Mouse (Mus musculus) thymus, adult 2 months (tissue): ENCODE results near the gene Cstb.

ENCODE experiments used
- CTCF ChIP-seq: fragments of 200-500 bp; IDR thresholded peaks from 2 replicates; pipeline ENCODE4 v1.5.1; 2012; ENCODE audit warnings: mild to moderate bottlenecking, control low read depth, low read length, moderate library complexity, borderline replicate concordance; ENCODE audit not compliant: control insufficient read depth, poor library complexity, insufficient read depth; ENCODE audit errors: extremely low read depth
- POLR2A ChIP-seq: fragments of 200-500 bp; IDR thresholded peaks from 2 replicates; pipeline ENCODE4 v1.6.1; 2012; ENCODE audit warnings: mild to moderate bottlenecking, low read length, control low read depth, moderate library complexity; ENCODE audit not compliant: control insufficient read depth, poor library complexity, insufficient read depth; ENCODE audit errors: extremely low read depth

DNA sequence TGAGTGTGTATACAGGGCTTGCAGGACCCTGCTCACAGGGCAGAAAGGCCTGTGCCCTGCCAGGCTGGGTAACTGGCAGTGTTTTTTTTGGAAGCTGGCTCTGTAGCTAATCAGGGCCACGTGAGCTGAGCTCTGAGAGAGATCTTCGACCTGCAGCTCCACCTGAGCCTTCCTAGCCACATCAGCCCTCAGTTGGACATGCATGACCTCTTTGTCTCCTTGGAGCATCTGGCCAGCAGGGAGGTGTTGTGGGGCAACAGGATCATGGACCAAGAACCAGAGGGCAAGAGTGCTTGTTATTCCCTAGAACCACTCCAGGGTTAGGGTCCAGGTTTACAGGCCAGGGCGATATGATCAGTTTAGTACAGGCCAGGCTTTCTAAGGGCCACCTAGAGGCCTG lies 21.9 kb downstream of the Cstb start:
- TF ChIP-seq CTCF, result no peak
- no peak for TF ChIP-seq POLR2A
